Mouse (Mus musculus) hindbrain, embryonic 10.5 days (tissue): Measurements from ENCODE around the gene Comtd1. TPM values are rescaled to one million over a fixed set of nuclear protein-coding genes. Genes with fewer than 3 reads are reported as not detected.

Experiments
- DNase-seq: peaks from one replicate; pipeline ENCODE4 v3.0.0-alpha.2; 2017; ENCODE audit warnings: low spot score
- H3K27ac ChIP-seq: fragments of 300-500 bp; sonication (generic); 2 replicates; pipeline ENCODE4 v1.5.1; 2016; ENCODE audit warnings: mild to moderate bottlenecking, moderate library complexity
- H3K27me3 ChIP-seq: fragments of 300-500 bp; sonication (generic); 2 replicates; pipeline ENCODE4 v1.6.1; 2016; ENCODE audit warnings: mild to moderate bottlenecking; ENCODE audit not compliant: poor library complexity, insufficient read depth, severe bottlenecking
- H3K36me3 ChIP-seq: fragments of 300-500 bp; sonication (generic); 2 replicates; pipeline ENCODE4 v1.6.1; 2016; ENCODE audit warnings: mild to moderate bottlenecking, moderate library complexity
- H3K4me1 ChIP-seq: fragments of 300-500 bp; sonication (generic); replicated peaks from 2 replicates; pipeline ENCODE4 v1.6.1; 2016; ENCODE audit warnings: mild to moderate bottlenecking
- H3K4me3 ChIP-seq: fragments of 300-500 bp; sonication (generic); 2 replicates; pipeline ENCODE4 v1.5.1; 2016; ENCODE audit warnings: mild to moderate bottlenecking, moderate library complexity
- H3K9me3 ChIP-seq: fragments of 300-500 bp; sonication (generic); 2 replicates; pipeline ENCODE4 v1.6.1; 2016; ENCODE audit warnings: mild to moderate bottlenecking, moderate library complexity
- WGBS: fragments of 180-500 bp; shearing (Covaris S2); methylation state at CpG from one replicate; pipeline ENCODE4 v1.1.7; 2016; 5-methylcytosine and 5-hydroxymethylcytosine counted together
- polyA plus RNA-seq: library from polyadenylated mRNA; unstranded; fragments of >200 nt; fragmentation: Nextera tagmentation; extraction: Ambion mirVana; gene quantifications from 2 replicates; pipeline ENCODE4 v1.2.1, GENCODE M21; 2016

The Comtd1 gene
- polyA plus RNA-seq, 1 experiment from 2014 or later = 15.7 TPM

- H3K4me1 ChIP-seq = no peaks in the 10 kb centered on the region
- H3K9me3 ChIP-seq = no peaks in the 10 kb centered on the region
- H3K27me3 ChIP-seq = no peaks in the 10 kb centered on the region
These were observed 39.4 kb downstream of the Comtd1 start for GRCm38 (mm10) chr14:21809418-21809817.

GRCm38 (mm10) chr14:21808208-21808922, 40.4 kb downstream of the Comtd1 start:
- Histone ChIP-seq H3K36me3 (no peaks in the 10 kb centered on the region), H3K9me3 (no peaks in the 10 kb centered on the region), H3K4me3 (no peak overlapping the region), H3K27ac (no peak overlapping the region), H3K27me3 (no peaks in the 10 kb centered on the region), H3K4me1 (no peaks in the 10 kb centered on the region)
- 89% methylated on average over 8 of the region's 8 CpGs for WGBS
- DNase-seq = no peak

More at GRCm38 (mm10) chr14:21809418-21809817, 39.4 kb downstream of the Comtd1 start:
- no peak for DNase-seq
- no peaks in the 10 kb centered on the region for H3K36me3 ChIP-seq
- no peak overlapping the region for H3K27ac ChIP-seq
- no peak overlapping the region for H3K4me3 ChIP-seq
- 93% methylated on average over 2 of the region's 2 CpGs for WGBS

GRCm38 (mm10) chr14:21806631-21807160, 42.1 kb downstream of the Comtd1 start:
- peaks cover 5% of the 10 kb centered on the region for H3K36me3 ChIP-seq
- no peaks in the 10 kb centered on the region for H3K9me3 ChIP-seq
- no peak overlapping the region for H3K27ac ChIP-seq
- no peaks in the 10 kb centered on the region for H3K4me1 ChIP-seq
- 86% methylated on average over 3 of the region's 3 CpGs for whole genome bisulfite sequencing
- H3K4me3 ChIP-seq = no peak overlapping the region
- no peak for DNase-seq
- no peaks in the 10 kb centered on the region for H3K27me3 ChIP-seq

DNA sequence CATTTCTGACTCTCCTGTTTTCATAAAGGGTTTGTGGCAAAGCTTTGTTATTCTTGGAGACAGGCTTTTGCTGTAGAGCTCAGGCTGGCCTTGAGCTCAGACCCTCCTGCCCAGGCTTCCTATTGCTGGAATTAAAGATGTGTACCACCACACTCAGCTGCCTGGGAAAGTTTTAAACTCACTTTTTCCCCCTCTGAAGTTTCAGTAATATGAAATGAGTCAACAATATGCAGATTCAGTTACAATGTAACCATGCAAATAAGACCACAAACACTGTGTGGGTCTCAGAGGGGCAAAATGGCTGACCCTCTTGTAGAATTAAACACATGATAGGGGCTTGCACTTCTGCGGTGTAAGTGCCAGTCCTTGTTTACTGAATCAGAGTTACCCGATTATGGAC, 42.6 kb downstream of the Comtd1 start:
- WGBS = 90% methylated on average over 2 of the region's 2 CpGs
- H3K9me3 ChIP-seq = no peaks in the 10 kb centered on the region

GRCm38 (mm10) chr14:21802543-21803206, 46.1 kb downstream of the Comtd1 start:
- H3K4me1 ChIP-seq = no peaks in the 10 kb centered on the region
- H3K9me3 ChIP-seq = no peaks in the 10 kb centered on the region
- no peak for DNase-seq
- peaks cover 14% of the 10 kb centered on the region for H3K36me3 ChIP-seq
- no peak overlapping the region for H3K4me3 ChIP-seq
- WGBS = 91% methylated on average over 6 of the region's 6 CpGs
- H3K27me3 ChIP-seq = no peaks in the 10 kb centered on the region
- H3K27ac ChIP-seq = no peak overlapping the region

More for the DNA sequence above, 42.6 kb downstream of the Comtd1 start:
- H3K27me3 ChIP-seq = no peaks in the 10 kb centered on the region
- peaks cover 5% of the 10 kb centered on the region for H3K36me3 ChIP-seq
- H3K4me1 ChIP-seq = no peaks in the 10 kb centered on the region
- H3K4me3 ChIP-seq = no peak overlapping the region
- no peak overlapping the region for H3K27ac ChIP-seq
- no peak for DNase-seq

DNA sequence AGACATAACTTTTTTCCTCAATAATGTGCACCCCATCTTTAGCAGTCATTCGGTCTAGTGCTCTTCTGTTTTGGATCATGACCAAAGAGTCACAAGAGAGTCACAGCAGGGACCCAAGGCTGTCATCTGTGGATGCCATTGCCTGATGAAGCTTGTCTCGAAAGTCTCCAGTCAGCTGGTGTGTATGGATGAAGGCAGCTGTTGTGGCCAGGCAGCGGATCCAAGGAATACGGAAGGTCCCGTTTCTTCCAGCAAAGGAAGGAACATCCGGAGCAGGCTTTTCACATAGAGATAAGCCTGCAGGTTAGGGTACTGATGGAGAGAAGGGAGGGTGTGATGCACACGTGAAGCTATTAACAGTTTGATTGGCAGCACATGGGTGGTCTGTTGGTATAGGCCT, 47.2 kb downstream of the Comtd1 start:
- DNase-seq = no peak
- no peak overlapping the region for H3K4me3 ChIP-seq
- H3K4me1 ChIP-seq = no peaks in the 10 kb centered on the region
- H3K27ac ChIP-seq = no peak overlapping the region
- H3K36me3 ChIP-seq = peaks cover 14% of the 10 kb centered on the region
- H3K27me3 ChIP-seq = no peaks in the 10 kb centered on the region
- 85% methylated on average over 7 of the region's 7 CpGs for WGBS
- no peaks in the 10 kb centered on the region for H3K9me3 ChIP-seq

GRCm38 (mm10) chr14:21800641-21801040, 48.1 kb downstream of the Comtd1 start:
- Histone ChIP-seq H3K4me1 (no peaks in the 10 kb centered on the region), H3K4me3 (no peak overlapping the region), H3K9me3 (no peaks in the 10 kb centered on the region), H3K36me3 (peaks cover 14% of the 10 kb centered on the region), H3K27ac (no peak overlapping the region), H3K27me3 (no peaks in the 10 kb centered on the region)
- over 99% methylated on average over 4 of the region's 4 CpGs for WGBS
- DNase-seq = no peak

Other genes starting within 250 kb of the Comtd1 start
- gene Dupd1, start 134.4 kb downstream of the Comtd1 start, polyA plus RNA-seq = 0.14 and 0.22 TPM in 2 replicates
- 10.9 and 11.3 TPM in 2 replicates for gene Samd8, start 98.4 kb downstream of the Comtd1 start, polyA plus RNA-seq
- not detected in 2 replicates for gene Dusp13, start 97.8 kb downstream of the Comtd1 start, polyA plus RNA-seq
- 293 and 296 TPM in 2 replicates for gene Vdac2, start 23.7 kb downstream of the Comtd1 start, polyA plus RNA-seq
- 12.3 and 20.0 TPM in 2 replicates for gene Zfp503, start 140.6 kb upstream of the Comtd1 start, polyA plus RNA-seq
- gene Lrmda, start 170.7 kb upstream of the Comtd1 start, polyA plus RNA-seq = 0.47 and 0.55 TPM in 2 replicates